Mouse (Mus musculus) limb, embryonic 14.5 days (tissue): ENCODE results near the gene Gsg1l. TPM values are rescaled to one million over a fixed set of nuclear protein-coding genes. Genes with fewer than 3 reads are reported as not detected.
A peak's percentile ranks its signal among the peaks of the same experiment; 100 is the strongest.

Experiments used
- ATAC-seq: fragments of 200-750 bp; cut with Nextera tagmentation; 2 replicates; pipeline ENCODE4 v1.8.0; 2017; ENCODE audit warnings: low read depth, moderate number of reproducible peaks, moderate TSS enrichment; ENCODE audit not compliant: low FRiP score
- DNase-seq: peaks from one replicate; pipeline ENCODE4 v3.0.0-alpha.2; 2015; ENCODE audit warnings: low spot score
- H3K27ac ChIP-seq: fragments of 300-500 bp; sonication (generic); replicated peaks from 2 replicates; pipeline ENCODE4 v1.5.1; 2014; ENCODE audit warnings: low read depth, mild to moderate bottlenecking, low read length, moderate library complexity, mixed read lengths
- H3K27me3 ChIP-seq: fragments of 300-500 bp; sonication (generic); 2 replicates; pipeline ENCODE4 v1.6.1; 2014; ENCODE audit warnings: low read length, mixed read lengths; ENCODE audit not compliant: control insufficient read depth, insufficient read depth
- H3K36me3 ChIP-seq: fragments of 300-500 bp; sonication (generic); 2 replicates; pipeline ENCODE4 v1.6.1; 2014; ENCODE audit warnings: mild to moderate bottlenecking, low read length, moderate library complexity, mixed read lengths; ENCODE audit not compliant: control insufficient read depth, insufficient read depth
- H3K4me1 ChIP-seq: fragments of 300-500 bp; sonication (generic); 2 replicates; pipeline ENCODE4 v1.6.1; 2014; ENCODE audit warnings: antibody characterized with exemption, low read length, mixed read lengths; ENCODE audit not compliant: control insufficient read depth, insufficient read depth
- H3K4me2 ChIP-seq: fragments of 300-500 bp; sonication (generic); replicated peaks from 2 replicates; pipeline ENCODE4 v1.6.1; 2014; ENCODE audit warnings: low read depth, mild to moderate bottlenecking, low read length, moderate library complexity; ENCODE audit not compliant: severe bottlenecking
- H3K4me3 ChIP-seq: fragments of 300-500 bp; sonication (generic); replicated peaks from 2 replicates; pipeline ENCODE4 v1.5.1; 2014; ENCODE audit warnings: low read length
- H3K9ac ChIP-seq: fragments of 300-500 bp; sonication (generic); 2 replicates; pipeline ENCODE4 v1.6.1; 2014; ENCODE audit warnings: mild to moderate bottlenecking, low read depth, low read length, moderate library complexity; ENCODE audit not compliant: severe bottlenecking
- H3K9me3 ChIP-seq: fragments of 300-500 bp; sonication (generic); 2 replicates; pipeline ENCODE4 v1.6.1; 2016; ENCODE audit warnings: low read length; ENCODE audit not compliant: control insufficient read depth
- POLR2A ChIP-seq: fragments of 200-500 bp; IDR thresholded peaks from 2 replicates; pipeline ENCODE4 v1.8.0; 2012; ENCODE audit warnings: inconsistent platforms, mild to moderate bottlenecking, moderate library complexity, borderline replicate concordance; ENCODE audit not compliant: insufficient read depth, insufficient read length; ENCODE audit errors: extremely low read depth
- WGBS: fragments of 180-500 bp; shearing (Covaris S2); extraction: QIAGEN DNeasy Blood & Tissue Kit; methylation state at CpG from one replicate; pipeline ENCODE4 v1.1.7; 2014; 5-methylcytosine and 5-hydroxymethylcytosine counted together
- polyA plus RNA-seq, 2 experiments: library from polyadenylated mRNA; depleted of rRNA in 1 of 2; stranded (reverse) in 1 of 2; unstranded in 1 of 2; fragments of >200 nt; fragmentation: Nextera tagmentation in 1 of 2; extraction: Ambion mirVana in 1 of 2; gene quantifications; 2 replicates each; pipeline versions ENCODE4 v1.2.1 to v1.2.3; 2012 to 2014

Gene Gsg1l
- polyA plus RNA-seq, 2 experiments: 2.4 to 4.3 TPM

GRCm38 (mm10) chr7:126040794-126041526 lies 41.3 kb downstream of the Gsg1l start:
- H3K9ac ChIP-seq: no peak overlapping the region
- H3K4me2 ChIP-seq: no peak overlapping the region
- ATAC-seq: 0 out of 2 replicates have a peak, but pooled peaks have one; percentile 23

GRCm38 (mm10) chr7:126039847-126040246 lies 42.4 kb downstream of the Gsg1l start:
- no peak overlapping the region for H3K9ac ChIP-seq
- WGBS: 91% methylated on average over 5 of the region's 5 CpGs
- no peaks in the 10 kb centered on the region for H3K9me3 ChIP-seq
- no peak overlapping the region for H3K4me2 ChIP-seq
- H3K36me3 ChIP-seq: no peaks in the 10 kb centered on the region
- peaks cover 20% of the 10 kb centered on the region for H3K4me1 ChIP-seq
- no peaks in the 10 kb centered on the region for H3K27me3 ChIP-seq
- ATAC-seq (no peak), DNase-seq (no peak)
- no peak overlapping the region for H3K27ac ChIP-seq
- no peak for TF ChIP-seq POLR2A
- no peak overlapping the region for H3K4me3 ChIP-seq

More at GRCm38 (mm10) chr7:126040794-126041526, 41.3 kb downstream of the Gsg1l start:
- DNase-seq: peak; percentile 55
- no peaks in the 10 kb centered on the region for H3K9me3 ChIP-seq
- no peaks in the 10 kb centered on the region for H3K36me3 ChIP-seq
- no peak overlapping the region for H3K4me3 ChIP-seq
- no peaks in the 10 kb centered on the region for H3K27me3 ChIP-seq
- peaks cover 16% of the 10 kb centered on the region for H3K4me1 ChIP-seq
- H3K27ac ChIP-seq: no peak overlapping the region
- 70% methylated on average over 18 of the region's 18 CpGs for WGBS
- TF ChIP-seq POLR2A: no peak

GRCm38 (mm10) chr7:126039247-126039835 lies 42.9 kb downstream of the Gsg1l start:
- Histone ChIP-seq H3K4me2 (peak overlapping the region; percentile 26; the same call in 1 of the 2 replicates), H3K9ac (no peak overlapping the region), H3K9me3 (no peaks in the 10 kb centered on the region), H3K4me1 (peaks cover 22% of the 10 kb centered on the region), H3K27me3 (no peaks in the 10 kb centered on the region), H3K36me3 (no peaks in the 10 kb centered on the region), H3K4me3 (no peak overlapping the region), H3K27ac (no peak overlapping the region)
- TF ChIP-seq POLR2A: no peak
- WGBS: 94% methylated on average over 5 of the region's 5 CpGs
- ATAC-seq: no peak
- DNase-seq: no peak

DNA sequence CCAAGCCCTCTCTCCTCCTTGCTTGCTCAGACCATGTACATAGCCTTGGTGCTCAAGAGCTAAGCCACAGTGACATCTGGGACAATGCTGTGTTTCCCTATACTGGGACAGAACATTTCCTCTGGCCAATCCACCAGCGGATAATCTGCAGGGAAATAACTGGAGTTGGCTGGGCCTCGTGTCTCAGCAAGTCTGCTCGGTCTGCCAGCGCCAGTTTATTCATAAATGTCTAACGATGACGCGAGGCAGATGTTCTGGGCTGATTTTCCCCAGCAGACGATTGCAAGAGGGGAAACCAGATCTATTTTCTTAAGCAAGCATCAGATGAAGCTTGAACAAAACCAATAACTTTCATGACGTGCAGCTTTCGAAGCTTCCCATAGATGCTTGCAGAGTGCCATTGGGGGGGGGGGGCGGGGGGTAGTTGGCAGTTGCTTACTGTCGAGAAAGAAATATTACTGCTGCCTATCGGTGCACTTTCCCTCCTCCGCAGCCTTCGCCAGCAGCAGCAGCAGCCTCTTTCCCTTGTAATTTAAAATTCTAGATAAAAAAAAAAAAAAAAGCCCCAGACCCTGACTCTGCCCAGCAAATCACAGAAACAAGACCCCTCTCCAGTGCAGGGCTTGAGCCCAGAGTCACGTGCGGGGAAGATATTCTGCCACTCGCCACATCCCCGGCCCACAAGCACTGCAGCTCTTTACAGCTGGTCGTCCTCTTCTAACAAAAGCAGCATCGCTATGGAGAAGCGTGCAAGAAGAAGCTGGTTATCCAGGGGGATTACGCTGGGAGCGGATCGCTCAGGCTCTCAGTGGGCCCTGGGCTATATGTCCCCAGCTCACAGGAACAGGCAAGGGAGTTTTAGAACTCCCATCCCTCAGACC lies 43.6 kb downstream of the Gsg1l start:
- H3K9ac ChIP-seq: no peak overlapping the region
- no peaks in the 10 kb centered on the region for H3K36me3 ChIP-seq
- peak overlapping the region; percentile 26; the same call in 1 of the 2 replicates for H3K4me2 ChIP-seq
- 20% methylated on average over 25 of the region's 25 CpGs for WGBS
- peak; percentile 34; the same call in 1 of the 2 replicates for ATAC-seq
- peaks cover 22% of the 10 kb centered on the region for H3K4me1 ChIP-seq
- no peaks in the 10 kb centered on the region for H3K9me3 ChIP-seq
- no peak for TF ChIP-seq POLR2A
- DNase-seq: peak; percentile 76
- H3K4me3 ChIP-seq: no peak overlapping the region
- H3K27ac ChIP-seq: no peak overlapping the region; the same call in 1 of the 2 replicates
- H3K27me3 ChIP-seq: no peaks in the 10 kb centered on the region

DNA sequence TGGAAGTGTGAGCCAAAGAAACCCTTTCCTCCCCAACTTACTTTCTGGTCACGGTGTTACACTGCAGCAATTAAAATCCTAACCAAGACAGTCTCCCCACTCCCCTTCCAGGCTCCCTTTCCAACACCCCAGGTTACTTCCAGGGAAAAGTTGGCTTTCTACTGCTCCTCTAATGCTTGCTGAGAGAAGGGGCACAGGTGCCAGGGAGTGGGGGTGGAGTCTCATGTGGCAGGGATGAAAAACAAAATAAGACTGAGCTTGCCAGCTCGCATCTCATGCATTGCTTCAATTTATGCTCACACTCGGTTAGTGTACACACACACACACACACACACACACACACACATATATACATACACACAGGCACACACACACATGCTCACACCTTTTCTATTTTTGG lies 46.9 kb downstream of the Gsg1l start:
- DNase-seq: no peak
- no peak overlapping the region for H3K27ac ChIP-seq
- no peaks in the 10 kb centered on the region for H3K27me3 ChIP-seq
- no peaks in the 10 kb centered on the region for H3K9me3 ChIP-seq
- H3K36me3 ChIP-seq: no peaks in the 10 kb centered on the region
- TF ChIP-seq POLR2A: no peak
- no peak overlapping the region for H3K4me3 ChIP-seq
- no peak for ATAC-seq
- WGBS: 59% methylated on average over 3 of the region's 3 CpGs
- peaks cover 22% of the 10 kb centered on the region for H3K4me1 ChIP-seq
- no peak overlapping the region for H3K9ac ChIP-seq
- no peak overlapping the region for H3K4me2 ChIP-seq
